Mouse (Mus musculus) spleen, adult 2 months (tissue): ENCODE measurements at regions not wholly inside any gene's neighbourhood (a gene's known extent, or its start where the extent isn't known, plus 50 kb on each side); places are given as distances from the start of the nearest gene placed in this dataset.

Source experiments
- DNase-seq, 2 experiments: peaks; one replicate each; pipeline versions ENCODE4 v3.0.0 to v3.0.0-alpha.2; 2012 to 2021; ENCODE audit warnings: low spot score in 2 of 2, low read depth in 1 of 2
- H3K27ac ChIP-seq: fragments of 200-500 bp; 2 replicates; pipeline ENCODE4 v1.5.1; 2012; ENCODE audit warnings: low read length, inconsistent platforms; ENCODE audit not compliant: insufficient read depth
- H3K27me3 ChIP-seq: fragments of 200-500 bp; 2 replicates; pipeline ENCODE4 v1.6.1; 2012; ENCODE audit warnings: mild to moderate bottlenecking, moderate library complexity, low read length, inconsistent platforms; ENCODE audit not compliant: control insufficient read depth, insufficient read depth
- H3K36me3 ChIP-seq: fragments of 200-500 bp; 2 replicates; pipeline ENCODE4 v1.6.1; 2012; ENCODE audit warnings: mild to moderate bottlenecking, low read length, inconsistent platforms; ENCODE audit not compliant: control insufficient read depth, insufficient read depth
- H3K4me1 ChIP-seq: fragments of 200-500 bp; 2 replicates; pipeline ENCODE4 v1.6.1; 2011; ENCODE audit warnings: inconsistent platforms; ENCODE audit not compliant: control insufficient read depth, insufficient read depth, insufficient read length
- H3K4me3 ChIP-seq: fragments of 200-500 bp; 2 replicates; pipeline ENCODE4 v1.5.1; 2011; ENCODE audit warnings: mild to moderate bottlenecking, inconsistent platforms; ENCODE audit not compliant: insufficient read depth, insufficient read length; ENCODE audit errors: extremely low read depth
- CTCF ChIP-seq: fragments of 200-500 bp; IDR thresholded peaks from 2 replicates; pipeline ENCODE4 v1.5.1; 2011; ENCODE audit warnings: mild to moderate bottlenecking, inconsistent platforms; ENCODE audit not compliant: insufficient read depth, insufficient read length, insufficient replicate concordance; ENCODE audit errors: extremely low read depth
- POLR2A ChIP-seq: fragments of 200-500 bp; IDR thresholded peaks from 2 replicates; pipeline ENCODE4 v1.6.1; 2011; ENCODE audit warnings: low read depth, low read length, inconsistent platforms
- WGBS: fragments of 180-500 bp; shearing (Covaris S2); methylation state at CpG from one replicate; pipeline ENCODE4 v1.1.7; 2018; 5-methylcytosine and 5-hydroxymethylcytosine counted together

DNA sequence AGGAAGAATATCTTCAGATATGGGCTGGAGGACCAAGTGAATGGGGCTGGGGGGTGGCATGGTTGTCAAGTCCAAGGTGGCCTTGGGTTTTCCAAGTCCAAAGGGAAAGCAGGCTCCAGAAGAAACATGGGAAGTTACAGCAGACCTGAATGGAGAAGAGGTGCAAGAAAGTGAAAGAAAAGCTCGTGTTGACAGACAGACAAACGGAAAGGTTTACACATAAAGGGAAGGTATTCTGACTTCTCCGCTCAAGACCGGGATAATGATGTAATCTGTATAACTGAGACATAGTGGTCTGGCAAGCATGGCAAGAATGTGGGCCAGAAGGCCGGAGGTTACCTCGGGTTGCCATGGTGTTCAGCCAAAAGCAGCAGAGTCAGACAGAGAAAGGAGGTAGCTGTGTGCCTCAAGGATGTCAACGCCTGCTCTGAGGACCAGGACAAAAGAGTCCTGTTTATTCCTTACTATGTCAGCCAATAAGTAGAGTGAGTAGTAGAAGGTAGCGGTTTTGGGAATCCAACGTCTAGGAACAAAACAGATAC is 50.8 kb upstream of the Elk3 start:
- H3K4me3 ChIP-seq, result no peak overlapping the region
- DNase-seq, result no peak
- peaks cover 17% of the 10 kb centered on the region; the same call in 1 of the 2 replicates for H3K4me1 ChIP-seq
- no peak overlapping the region for H3K27ac ChIP-seq
- no peaks in the 10 kb centered on the region for H3K27me3 ChIP-seq
- no peaks in the 10 kb centered on the region for H3K36me3 ChIP-seq
- 82% methylated on average over 9 of the region's 9 CpGs for WGBS
- TF ChIP-seq CTCF (no peak), POLR2A (no peak)

DNA sequence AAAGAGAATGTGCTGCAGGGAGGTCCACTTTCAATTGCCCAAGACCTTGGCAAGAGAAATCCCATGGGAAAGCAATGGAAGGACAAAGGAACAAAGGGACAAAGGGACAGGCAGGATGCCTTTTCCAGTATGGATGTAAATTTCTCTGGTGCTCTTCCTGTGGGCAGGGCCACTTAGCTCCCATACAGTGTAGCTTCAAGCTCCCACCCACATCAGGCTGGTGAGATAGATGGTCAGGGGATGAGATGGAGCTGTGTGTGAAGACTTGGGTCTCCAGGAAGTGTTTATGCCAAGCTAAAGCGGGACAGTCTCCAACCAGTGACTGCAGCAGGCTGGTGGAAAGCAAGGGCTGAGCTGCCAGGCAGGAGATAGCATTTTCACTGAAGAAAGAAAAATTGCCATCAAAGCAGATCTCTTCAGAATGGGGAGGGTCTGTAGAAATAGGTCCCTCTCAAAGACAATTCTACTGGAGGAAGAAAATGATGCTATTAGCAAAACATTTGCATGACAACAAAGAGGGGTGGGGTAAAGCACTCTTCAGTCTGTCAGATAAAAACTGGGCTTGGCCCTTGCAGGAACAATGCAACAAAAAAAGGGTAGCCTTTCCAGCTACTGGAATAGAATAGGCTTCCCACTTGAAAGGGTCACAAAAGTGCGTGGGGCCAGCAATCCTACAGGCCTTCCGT is 53.3 kb upstream of the Elk3 start:
- H3K36me3 ChIP-seq, result no peaks in the 10 kb centered on the region
- no peak overlapping the region for H3K4me3 ChIP-seq
- peak overlapping the region; percentile 59; the same call in 1 of the 2 replicates for H3K27ac ChIP-seq
- no peaks in the 10 kb centered on the region for H3K27me3 ChIP-seq
- DNase-seq, result no peak
- 88% methylated on average over 3 of the region's 3 CpGs for WGBS
- TF ChIP-seq POLR2A (no peak), CTCF (no peak)
- H3K4me1 ChIP-seq, result peaks cover 16% of the 10 kb centered on the region; the same call in 1 of the 2 replicates

DNA sequence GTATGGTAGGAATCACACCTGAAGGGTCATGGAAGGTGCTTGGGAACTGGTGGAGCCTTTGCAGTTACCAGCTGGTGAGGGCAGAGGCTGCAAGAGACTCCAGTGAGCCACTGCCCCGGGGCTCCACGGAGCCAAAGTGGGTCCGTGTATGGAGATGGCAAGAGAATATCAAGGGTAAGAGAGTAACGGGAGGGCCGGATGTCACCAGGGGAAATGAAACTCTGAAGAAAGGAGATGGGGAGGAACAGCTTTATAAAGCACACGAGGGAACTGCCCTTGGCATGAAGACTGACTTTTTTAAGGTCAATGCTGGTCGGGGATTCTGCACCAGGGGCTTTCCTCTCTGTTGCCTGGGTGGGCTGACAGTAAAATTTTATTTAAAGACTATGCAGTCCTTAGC is 53.9 kb upstream of the Elk3 start:
- peaks cover 12% of the 10 kb centered on the region; the same call in 1 of the 2 replicates for H3K4me1 ChIP-seq
- WGBS, result 27% methylated on average over 7 of the region's 7 CpGs
- DNase-seq, result peak in 1 of 2 experiments; percentile 39
- no peak overlapping the region for H3K4me3 ChIP-seq
- no peaks in the 10 kb centered on the region for H3K36me3 ChIP-seq
- TF ChIP-seq CTCF (no peak), POLR2A (no peak)
- H3K27ac ChIP-seq, result peak overlapping the region; percentile 59
- no peaks in the 10 kb centered on the region for H3K27me3 ChIP-seq

DNA sequence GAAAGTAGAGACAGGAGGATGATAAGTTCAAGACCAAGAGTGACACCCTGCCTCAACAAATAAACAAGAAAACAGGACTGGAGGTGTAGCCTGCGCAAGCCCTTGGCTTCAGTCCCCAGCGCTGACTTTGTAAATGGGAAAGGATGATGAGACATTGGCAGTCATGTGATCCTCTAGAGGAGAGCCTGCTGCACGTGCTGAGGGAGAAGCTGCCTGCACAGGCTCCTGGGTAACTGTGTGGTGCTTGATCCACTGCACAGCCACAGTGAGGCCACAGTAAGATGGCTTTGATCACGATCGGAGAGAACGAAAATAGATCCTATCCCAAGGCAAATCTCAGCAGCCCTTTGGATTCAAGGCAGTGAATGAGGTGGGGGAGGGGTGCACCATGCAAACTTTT is 54.4 kb upstream of the Elk3 start:
- no peak for TF ChIP-seq CTCF
- TF ChIP-seq POLR2A, result no peak
- Histone ChIP-seq H3K4me3 (no peak overlapping the region), H3K27ac (peak overlapping the region; percentile 57), H3K4me1 (peaks cover 13% of the 10 kb centered on the region; the same call in 1 of the 2 replicates), H3K36me3 (no peaks in the 10 kb centered on the region), H3K27me3 (no peaks in the 10 kb centered on the region)
- no peak for DNase-seq
- 60% methylated on average over 6 of the region's 6 CpGs for WGBS

DNA sequence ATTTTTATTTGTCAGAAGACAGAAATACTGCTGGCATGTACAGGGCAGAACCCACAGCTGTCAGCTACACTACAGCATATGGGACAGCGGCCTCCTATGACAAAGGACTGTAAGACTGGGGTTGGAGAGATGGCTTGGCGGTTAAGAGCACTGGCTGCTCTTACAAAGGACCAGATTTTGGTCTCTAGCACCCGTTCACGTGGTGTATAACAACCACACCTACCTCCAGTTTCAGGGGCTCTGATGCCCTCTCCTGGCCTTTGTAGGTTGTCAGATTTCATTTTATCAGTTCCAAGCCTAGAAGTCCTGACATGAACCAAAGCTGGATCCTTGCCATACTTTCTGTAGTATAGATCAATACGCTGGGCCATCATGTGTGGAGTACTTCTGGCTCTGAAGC is 54.9 kb upstream of the Elk3 start:
- peaks cover 18% of the 10 kb centered on the region; the same call in 1 of the 2 replicates for H3K4me1 ChIP-seq
- no peak for DNase-seq
- no peaks in the 10 kb centered on the region for H3K36me3 ChIP-seq
- no peak for TF ChIP-seq POLR2A
- H3K27ac ChIP-seq, result no peak overlapping the region; the same call in 1 of the 2 replicates
- H3K4me3 ChIP-seq, result no peak overlapping the region
- H3K27me3 ChIP-seq, result no peaks in the 10 kb centered on the region
- 92% methylated on average over 5 of the region's 5 CpGs for WGBS

DNA sequence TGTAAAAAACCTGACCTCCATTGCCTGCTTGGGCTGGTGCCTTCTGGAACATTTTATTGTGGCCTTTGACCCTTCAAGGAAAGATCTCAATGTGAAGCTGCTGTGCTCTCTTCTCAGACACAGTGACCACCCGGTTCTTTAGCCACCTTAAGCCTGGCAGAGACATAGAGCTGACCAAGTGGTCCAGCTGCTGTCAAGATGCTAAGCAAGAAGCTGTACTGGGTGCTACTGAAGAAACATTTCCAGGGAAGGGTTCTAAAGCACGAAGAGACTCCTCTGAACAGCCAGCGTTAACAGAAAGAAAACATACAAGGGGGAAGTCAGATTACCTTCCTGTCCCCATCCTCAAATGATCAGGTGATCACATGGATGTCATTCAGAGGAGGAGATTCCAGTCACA is 58.8 kb upstream of the Elk3 start:
- Histone ChIP-seq H3K36me3 (no peaks in the 10 kb centered on the region), H3K27ac (no peak overlapping the region), H3K4me1 (peaks cover 11% of the 10 kb centered on the region; the same call in 1 of the 2 replicates), H3K4me3 (no peak overlapping the region), H3K27me3 (no peaks in the 10 kb centered on the region)
- 85% methylated on average over 3 of the region's 3 CpGs for WGBS
- no peak for TF ChIP-seq POLR2A
- TF ChIP-seq CTCF, result no peak
- no peak for DNase-seq

DNA sequence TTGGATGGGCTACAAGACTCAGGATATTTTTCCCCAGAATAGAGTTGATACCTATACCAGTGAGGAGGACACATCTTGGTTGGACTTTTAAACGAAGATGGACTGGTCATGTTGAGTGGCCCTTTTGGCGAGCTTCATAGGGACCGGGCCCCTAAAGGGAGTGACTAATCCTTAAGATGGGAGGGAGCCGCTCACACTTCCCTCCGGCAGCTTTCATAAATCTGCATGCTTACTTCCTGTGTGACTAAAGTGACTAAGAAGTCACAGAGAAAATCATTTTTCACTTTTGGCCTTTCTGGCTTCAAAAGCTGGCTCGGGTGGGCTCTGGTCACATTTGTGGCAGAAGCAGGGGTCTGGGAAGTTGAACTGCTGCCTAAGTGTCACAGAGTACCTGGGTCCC is 59.4 kb upstream of the Elk3 start:
- WGBS, result 20% methylated on average over 6 of the region's 6 CpGs
- Histone ChIP-seq H3K27me3 (no peaks in the 10 kb centered on the region), H3K36me3 (no peaks in the 10 kb centered on the region), H3K4me1 (peaks cover 12% of the 10 kb centered on the region), H3K4me3 (no peak overlapping the region), H3K27ac (no peak overlapping the region)
- TF ChIP-seq CTCF (no peak), POLR2A (no peak)
- DNase-seq, result no peak
